Comparison of ENCODE assay signal across 17 mouse cellular contexts in the genomic region with DNA sequence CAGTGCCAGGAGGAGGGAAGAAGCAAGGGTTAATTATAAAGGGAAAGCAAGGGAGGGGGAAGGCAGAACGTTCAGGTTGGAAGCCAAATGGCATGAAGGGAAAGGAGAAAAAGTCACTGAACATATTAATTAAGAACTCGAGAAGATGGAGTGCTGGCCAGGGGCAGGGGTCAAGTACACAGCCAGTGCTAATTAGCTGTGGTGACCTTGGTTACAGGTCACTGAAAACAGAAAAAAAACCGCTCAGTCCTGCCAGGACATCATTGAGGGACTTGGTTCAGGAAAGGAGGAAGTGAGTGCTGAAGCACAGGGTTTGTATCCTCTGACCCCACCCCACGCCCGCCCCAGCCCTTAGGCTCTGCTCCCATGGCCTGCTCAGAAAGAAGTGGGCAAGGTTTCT.
A peak's percentile ranks its signal among the peaks of the same experiment; 100 is the strongest.
DNase-seq lines count a peak whose midpoint lies in the region; ATAC-seq lines count a peak whose summit lies in the region.
"Had no signal": no experiment of that assay in that cellular context is flagged by ENCODE, and none has a peak within 500 bp of the region (broad histone marks: within the 10 kb centered on the region; RNA-seq: fewer than 3 reads in every experiment).

No protein-coding gene starts in this region.

- no peak overlapping the region for H3K4me3 ChIP-seq in hindbrain, embryonic 12.5 days
- no peak overlapping the region for H3K4me3 ChIP-seq in hindbrain, embryonic 16.5 days (ENCODE audit: low read length)
- H3K4me3 ChIP-seq in embryonic facial prominence, embryonic 10.5 days: no peak overlapping the region
- H3K4me3 ChIP-seq: limb, embryonic 12.5 days; liver, embryonic 15.5 days; midbrain, embryonic 12.5 days had no signal

- no peaks in the 10 kb centered on the region for H3K27me3 ChIP-seq in hindbrain, embryonic 12.5 days
- H3K27me3 ChIP-seq in hindbrain, embryonic 16.5 days (replicated peaks; ENCODE audit: control insufficient read depth, insufficient read depth, low read length): no peaks in the 10 kb centered on the region
- H3K27me3 ChIP-seq in embryonic facial prominence, embryonic 10.5 days (replicated peaks; ENCODE audit: low read depth, poor library complexity, severe bottlenecking): peaks cover 14% of the 10 kb centered on the region
- H3K27me3 ChIP-seq: limb, embryonic 12.5 days; liver, embryonic 15.5 days; midbrain, embryonic 12.5 days had no signal

- peak; percentile 30 for DNase-seq in embryonic facial prominence, embryonic 10.5 days (ENCODE audit: low spot score)
- peak; percentile 26 for DNase-seq in kidney, adult 18-20 months
- peak; percentile 40 for DNase-seq in kidney, postnatal 14 days
- no peak for DNase-seq in T-cell, adult 2 months (ENCODE audit: low spot score)
- no peak for DNase-seq in ovary, postnatal 36 days (ENCODE audit: low spot score)
- DNase-seq in frontal cortex, postnatal 14 days (ENCODE audit: low spot score in 2 of 2): no peak
- DNase-seq: adrenal gland, adult 2 months; cerebellum, adult 18-20 months; forebrain, postnatal 0 days; gastrocnemius, postnatal 10 days; right cerebral cortex, postnatal 4 days; thymus, adult 2 months had no signal

- 7% methylated on average over 5 of the region's 5 CpGs for WGBS in hindbrain, embryonic 12.5 days
- 14% methylated on average over 5 of the region's 5 CpGs for WGBS in hindbrain, embryonic 16.5 days
- 4% methylated on average over 5 of the region's 5 CpGs for WGBS in embryonic facial prominence, embryonic 10.5 days

- H3K9ac ChIP-seq in hindbrain, embryonic 12.5 days: no peak overlapping the region
- no peak overlapping the region for H3K9ac ChIP-seq in hindbrain, embryonic 16.5 days (ENCODE audit: low read depth, low read length)
- H3K9ac ChIP-seq: forebrain, postnatal 0 days; liver, embryonic 15.5 days; midbrain, embryonic 12.5 days had no signal

- 0 out of 2 replicates have a peak, but pooled peaks have one; percentile 20 for ATAC-seq in hindbrain, embryonic 12.5 days (ENCODE audit: low FRiP score)
- no peak for ATAC-seq in hindbrain, embryonic 16.5 days

- H3K27ac ChIP-seq in hindbrain, embryonic 12.5 days: no peak overlapping the region
- H3K27ac ChIP-seq in hindbrain, embryonic 16.5 days (ENCODE audit: low read depth, low read length): no peak overlapping the region
- H3K27ac ChIP-seq in embryonic facial prominence, embryonic 10.5 days (replicated peaks): peak overlapping the region; percentile 71; the same call in 1 of the 2 replicates
- H3K27ac ChIP-seq: limb, embryonic 12.5 days; liver, embryonic 15.5 days; midbrain, embryonic 12.5 days had no signal

- peaks cover 16% of the 10 kb centered on the region for H3K4me1 ChIP-seq in hindbrain, embryonic 12.5 days
- peaks cover 7% of the 10 kb centered on the region for H3K4me1 ChIP-seq in hindbrain, embryonic 16.5 days (ENCODE audit: control insufficient read depth, insufficient read depth, low read depth, low read length)
- H3K4me1 ChIP-seq in embryonic facial prominence, embryonic 10.5 days: peaks cover 22% of the 10 kb centered on the region
- H3K4me1 ChIP-seq: liver, embryonic 15.5 days had no signal

- no peaks in the 10 kb centered on the region for H3K36me3 ChIP-seq in hindbrain, embryonic 12.5 days
- no peaks in the 10 kb centered on the region for H3K36me3 ChIP-seq in hindbrain, embryonic 16.5 days (ENCODE audit: control insufficient read depth, insufficient read depth, low read length)
- no peaks in the 10 kb centered on the region for H3K36me3 ChIP-seq in embryonic facial prominence, embryonic 10.5 days (replicated peaks)
- H3K36me3 ChIP-seq: limb, embryonic 12.5 days; liver, embryonic 15.5 days; midbrain, embryonic 12.5 days had no signal

- H3K9me3 ChIP-seq in hindbrain, embryonic 12.5 days (replicated peaks): 0 out of 2 replicates have a peak, but pooled peaks cover 3% of the 10 kb centered on the region
- H3K9me3 ChIP-seq in hindbrain, embryonic 16.5 days (ENCODE audit: control insufficient read depth, low read length): no peaks in the 10 kb centered on the region; the same call in 1 of the 2 replicates
- 0 out of 2 replicates have a peak, but pooled peaks cover 4% of the 10 kb centered on the region for H3K9me3 ChIP-seq in embryonic facial prominence, embryonic 10.5 days

- H3K4me2 ChIP-seq in hindbrain, embryonic 12.5 days (replicated peaks): no peak overlapping the region
- no peak overlapping the region for H3K4me2 ChIP-seq in hindbrain, embryonic 16.5 days (ENCODE audit: low read length)
- H3K4me2 ChIP-seq: limb, embryonic 12.5 days; liver, embryonic 15.5 days; midbrain, embryonic 12.5 days had no signal

Comparison
In these comparisons a context has a peak if more than half of its experiments do, and no peak if none do; other contexts are left out.
1. DNase-seq: peak in embryonic facial prominence, embryonic 10.5 days (single experiment), kidney, adult 18-20 months (single experiment) and kidney, postnatal 14 days (single experiment); none in T-cell, adult 2 months (single experiment), ovary, postnatal 36 days (single experiment) and frontal cortex, postnatal 14 days (0 of 2).